Mouse (Mus musculus) urinary bladder, postnatal 4 days (tissue): ENCODE measurements around the gene Xpot.

Experiments
- DNase-seq, 2 experiments: peaks; one replicate each; pipeline ENCODE4 v3.0.0; 2021 to 2022; ENCODE audit warnings: low spot score in 2 of 2

The Xpot gene

GRCm38 (mm10) chr10:121622431-121622830, 3.7 kb downstream of the Xpot start:
- no peak for DNase-seq

- no peak for DNase-seq
These were observed 10.2 kb downstream of the Xpot start for GRCm38 (mm10) chr10:121615935-121616334.

DNA sequence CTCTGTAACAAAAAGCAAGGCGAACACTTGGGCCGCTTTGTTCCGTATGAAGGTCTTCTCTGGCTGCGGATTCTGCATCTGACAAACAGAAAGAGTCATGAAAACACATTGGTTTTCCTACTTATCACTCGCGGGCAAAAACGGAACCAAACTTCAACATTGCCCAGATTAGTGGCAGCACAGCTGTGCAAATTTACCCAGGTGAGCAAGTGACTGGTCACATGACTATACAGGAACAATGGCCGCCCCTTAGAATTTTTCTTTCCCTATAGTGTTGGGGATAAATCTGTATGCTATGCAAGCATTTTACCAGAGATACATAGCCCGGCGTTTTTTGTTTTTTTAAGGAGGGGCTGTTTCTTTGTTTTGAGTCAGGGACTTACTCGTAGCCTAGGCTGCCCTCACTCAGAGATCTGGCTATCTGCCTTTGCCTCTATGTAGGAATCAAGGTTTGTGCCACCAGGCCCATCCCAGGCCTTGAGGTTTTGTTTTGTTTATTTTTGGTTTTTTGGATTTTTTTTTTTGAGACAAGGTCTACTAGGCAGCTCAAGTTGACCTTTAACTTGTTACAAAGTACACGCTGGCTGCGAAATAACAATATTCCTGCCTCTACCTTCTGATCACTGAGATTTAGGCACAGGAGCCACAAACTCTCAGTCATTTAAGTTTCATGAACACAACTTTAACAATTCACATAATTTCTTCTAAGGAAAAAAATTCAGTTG, 10.8 kb downstream of the Xpot start:
- DNase-seq, result no peak

GRCm38 (mm10) chr10:121613570-121613969, 12.6 kb downstream of the Xpot start:
- no peak for DNase-seq

DNA sequence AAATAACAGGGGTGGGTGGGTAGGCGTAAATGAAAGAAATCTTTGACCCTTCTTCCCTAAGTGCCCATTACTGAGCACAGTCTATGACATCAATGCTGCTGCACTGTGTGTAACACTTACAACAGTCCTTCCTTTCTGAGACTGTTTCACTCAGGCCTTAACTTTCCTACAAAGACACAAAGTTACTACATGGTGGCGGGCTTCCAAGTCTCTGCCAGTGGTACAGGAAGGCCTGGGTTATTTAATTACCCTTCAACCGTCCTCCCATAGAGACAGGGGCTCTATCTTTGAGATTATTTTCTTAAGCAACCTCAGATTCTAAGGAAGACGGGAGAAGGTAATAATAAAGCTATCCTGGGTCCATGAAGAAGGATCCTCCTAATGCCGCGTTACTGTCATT, 13.7 kb downstream of the Xpot start:
- no peak for DNase-seq

GRCm38 (mm10) chr10:121611587-121611986, 14.5 kb downstream of the Xpot start:
- DNase-seq, result no peak

- peak in 1 of 2 experiments; percentile 47 for DNase-seq
These were observed 18.0 kb downstream of the Xpot start for GRCm38 (mm10) chr10:121608177-121608576.

DNA sequence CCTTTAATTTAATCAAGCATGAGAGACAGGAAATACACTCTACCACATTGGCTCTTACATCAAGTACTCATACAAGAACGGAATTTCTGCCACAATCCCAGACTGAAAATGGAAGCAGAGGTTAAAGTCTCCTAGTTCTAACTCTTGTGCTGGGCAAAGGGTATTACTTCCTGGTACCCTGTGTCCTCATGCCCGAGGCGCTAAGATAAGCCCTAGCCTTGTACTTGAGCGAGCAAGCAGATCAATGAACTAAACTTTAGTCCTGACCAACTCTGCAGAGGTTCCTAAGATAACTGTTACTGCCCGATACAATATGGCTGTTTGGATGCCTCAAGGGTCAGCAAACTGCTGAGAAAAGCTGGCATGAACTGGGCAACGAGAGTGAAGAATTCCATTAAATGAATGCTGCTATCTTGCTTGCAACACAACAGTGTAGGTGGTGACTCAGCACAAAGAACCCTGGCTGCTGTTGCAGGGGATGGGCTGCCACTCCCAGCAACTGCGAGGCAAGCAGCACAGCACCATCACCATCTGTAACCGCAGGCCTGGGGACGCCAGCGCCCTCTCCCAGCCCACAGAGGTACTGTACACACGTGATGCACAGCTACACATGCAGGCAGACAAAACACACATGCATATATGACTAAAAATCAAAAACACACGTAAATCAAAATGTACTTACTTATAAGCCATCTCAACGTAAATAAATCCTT, 21.3 kb downstream of the Xpot start:
- DNase-seq, result no peak

GRCm38 (mm10) chr10:121603556-121603955, 22.6 kb downstream of the Xpot start:
- DNase-seq, result no peak

GRCm38 (mm10) chr10:121601272-121601671, 24.9 kb downstream of the Xpot start:
- no peak for DNase-seq

DNA sequence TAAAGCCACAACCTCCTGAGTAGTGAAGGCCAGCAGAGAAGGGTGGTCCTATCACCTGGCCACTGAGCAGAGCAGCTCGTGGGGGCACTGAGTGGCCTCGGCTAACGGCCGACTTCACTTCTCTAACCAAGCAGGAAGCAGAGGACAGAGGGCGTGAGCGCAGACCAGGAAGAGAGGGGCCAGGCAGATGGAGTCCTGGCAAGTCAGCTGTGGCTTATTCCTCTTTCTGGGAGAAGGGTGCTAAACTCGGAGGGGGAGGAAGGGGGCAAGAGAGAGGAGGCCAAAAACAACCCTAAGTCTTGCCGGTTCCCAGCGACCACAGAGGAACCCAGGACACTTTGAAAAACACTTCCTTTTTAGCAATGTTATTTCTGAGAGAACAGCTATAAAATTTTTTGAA, 29.6 kb downstream of the Xpot start:
- no peak for DNase-seq

- no peak for DNase-seq
These were observed 35.0 kb downstream of the Xpot start for GRCm38 (mm10) chr10:121591106-121591505.

DNA sequence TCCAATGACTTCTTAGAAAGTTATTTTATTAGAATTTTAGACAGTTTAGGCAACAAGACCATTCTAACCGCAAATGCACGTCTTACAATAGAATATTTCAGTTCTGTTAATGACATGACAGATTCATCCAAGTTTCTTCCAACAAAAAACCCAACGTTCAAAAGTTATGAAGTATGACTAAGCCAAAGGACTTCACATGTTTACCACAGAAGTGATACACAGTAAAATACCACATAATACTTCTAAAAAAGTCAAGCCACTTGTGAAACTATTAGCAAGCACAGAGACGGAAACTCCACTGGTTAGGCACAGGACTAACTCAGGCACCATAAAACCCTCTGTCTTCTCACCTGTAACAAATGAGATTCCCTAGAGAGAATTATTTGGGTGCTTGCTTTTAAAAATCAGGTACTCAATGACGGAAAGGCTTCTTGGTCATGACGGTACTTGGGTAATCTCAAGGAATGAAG, 38.7 kb downstream of the Xpot start:
- no peak for DNase-seq

- peak; percentile 93 for DNase-seq
These were observed 39.3 kb downstream of the Xpot start, which contains the start of gene Tbk1 for GRCm38 (mm10) chr10:121586675-121587370. TSS of gene Tbk1 (minus strand) at chr10:121586787.

- no peak for DNase-seq
These were observed 40.1 kb downstream of the Xpot start for GRCm38 (mm10) chr10:121585791-121586642.

DNA sequence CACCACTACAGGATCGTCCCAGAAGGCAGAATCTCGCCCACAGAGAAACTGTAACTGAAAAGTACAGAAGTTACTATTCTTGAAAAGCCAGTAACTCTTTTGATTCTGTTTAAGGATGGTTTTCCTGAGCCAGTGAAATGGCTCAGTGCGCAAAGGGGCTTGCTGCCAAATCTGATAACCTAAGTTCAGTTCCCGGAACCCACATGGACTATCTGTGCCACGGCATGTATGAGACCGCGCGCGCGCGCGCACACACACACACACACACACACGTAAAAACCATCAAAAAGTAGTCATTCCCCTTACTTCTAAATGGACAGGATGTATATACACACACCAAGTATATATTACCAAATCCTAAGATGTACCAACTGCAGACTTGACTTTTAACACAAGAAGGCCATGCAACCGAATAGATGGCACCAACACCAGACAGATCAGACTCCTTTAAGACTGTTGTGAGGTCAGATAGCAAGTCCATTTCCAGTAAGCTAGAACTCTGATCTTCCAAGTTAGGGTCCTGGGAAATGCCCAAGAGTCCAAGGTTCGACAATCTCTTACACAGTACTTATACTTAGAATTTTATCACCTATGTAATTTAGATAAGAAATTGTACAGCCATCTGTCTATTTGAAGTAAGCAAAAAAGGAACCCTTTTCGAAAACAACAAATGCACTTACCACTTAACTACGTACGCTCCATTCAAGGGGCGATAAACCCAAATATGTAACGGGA, 40.9 kb downstream of the Xpot start:
- DNase-seq, result no peak

GRCm38 (mm10) chr10:121584033-121584432, 42.1 kb downstream of the Xpot start:
- DNase-seq, result no peak

GRCm38 (mm10) chr10:121583016-121583415, 43.1 kb downstream of the Xpot start:
- no peak for DNase-seq

DNA sequence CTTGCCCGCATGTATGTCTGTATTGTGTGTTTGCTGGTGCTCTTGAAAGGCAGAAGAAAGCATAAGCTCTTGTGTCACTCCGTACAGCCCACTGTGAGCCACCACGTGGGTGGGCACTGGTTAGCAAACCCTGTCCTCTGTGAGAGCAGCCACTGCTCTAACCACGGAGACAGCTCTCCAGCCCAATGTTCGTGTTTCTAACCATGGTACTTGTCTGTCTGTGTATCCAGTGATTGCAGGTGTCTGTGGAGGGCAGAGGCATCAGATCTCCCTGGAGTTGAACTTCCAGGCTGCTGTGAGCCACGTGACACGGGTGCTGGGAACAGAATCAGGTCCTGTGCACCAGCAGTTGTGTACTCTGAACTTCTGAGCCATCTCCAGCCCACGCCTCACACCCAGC, 43.8 kb downstream of the Xpot start:
- DNase-seq, result no peak

GRCm38 (mm10) chr10:121581405-121581804, 44.7 kb downstream of the Xpot start:
- DNase-seq, result no peak

- no peak for DNase-seq
These were observed 45.8 kb downstream of the Xpot start for GRCm38 (mm10) chr10:121580381-121580780.
